Mouse (Mus musculus): ENCODE measurements around the gene Lrrc8d.

DNA sequence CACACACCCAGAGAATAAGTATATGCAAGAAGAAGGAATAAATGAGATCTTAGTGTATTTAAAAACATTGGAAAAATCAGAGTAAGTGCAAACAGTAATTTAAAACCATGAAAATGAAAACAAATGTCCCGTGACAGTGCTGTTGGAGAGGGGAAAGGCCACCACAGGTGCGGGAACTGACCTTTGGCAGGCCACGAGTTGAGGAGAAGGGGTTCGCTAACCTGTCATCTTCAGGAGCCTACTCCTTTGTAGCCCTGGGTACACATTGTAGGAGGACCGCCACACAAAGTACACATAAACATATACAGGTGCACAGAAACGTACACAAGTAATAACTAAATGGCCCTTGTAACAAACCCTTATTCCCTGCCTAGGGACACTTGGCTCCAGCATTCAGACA, 55.7 kb downstream of the Lrrc8d start:
- no peak for TF ChIP-seq POLR2A (IDR thresholded peaks at IDR 0.05; ENCODE audit: borderline replicate concordance, insufficient read depth, low read length)
- TF ChIP-seq CTCF (IDR thresholded peaks at IDR 0.05; ENCODE audit: borderline replicate concordance, insufficient read depth, low read depth, low read length), result no peak

Data from cerebellum, adult 2 months (tissue).